Mouse (Mus musculus): ENCODE results near the gene Bend7. TPM values are rescaled to one million over a fixed set of nuclear protein-coding genes. Genes with fewer than 3 reads are reported as not detected.

The Bend7 gene
- polyA plus RNA-seq, 1 experiment: 3.8 TPM

DNA sequence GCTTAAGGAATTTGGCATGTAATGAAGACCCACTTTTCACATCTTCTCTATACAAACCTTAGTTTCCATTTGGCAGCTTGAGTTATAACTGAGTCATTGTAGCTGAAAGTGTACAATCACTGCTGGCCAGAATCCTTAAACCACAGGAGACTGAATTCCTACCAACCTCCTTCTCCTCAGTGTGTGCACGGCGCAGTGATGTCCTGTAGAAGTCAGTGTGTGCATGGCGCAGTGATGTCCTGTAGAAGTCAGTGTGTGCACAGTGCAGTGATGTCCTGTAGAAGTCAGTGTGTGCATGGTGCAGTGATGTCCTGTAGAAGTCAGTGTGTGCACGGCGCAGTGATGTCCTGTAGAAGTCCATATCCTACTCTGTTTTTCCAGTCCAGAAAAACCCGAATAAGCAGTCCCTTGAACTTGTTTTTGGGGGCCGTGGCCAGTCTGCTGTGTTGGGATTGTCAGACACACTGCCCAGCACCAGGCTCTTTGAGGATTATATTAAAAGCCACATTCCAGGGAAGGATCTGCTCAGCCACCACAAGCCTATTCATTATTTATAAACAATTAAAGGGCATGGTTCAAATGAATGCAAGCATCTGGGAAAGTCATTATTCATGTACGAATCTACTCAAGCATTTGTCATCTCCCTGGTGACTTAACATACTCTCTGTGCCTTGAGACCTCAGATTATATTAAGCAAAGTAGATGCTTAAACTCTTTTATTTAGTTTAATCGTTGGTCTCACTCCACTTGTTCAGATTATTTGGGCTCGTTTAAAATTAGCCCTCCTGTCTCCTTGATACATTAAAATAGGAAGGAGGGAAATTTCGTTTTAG lies 65.4 kb downstream of the Bend7 start:
- no peak overlapping the region for H3K27ac ChIP-seq (ENCODE audit: insufficient read depth, low read length)
- 76% methylated on average over 11 of the region's 11 CpGs for WGBS
- no peaks in the 10 kb centered on the region for H3K27me3 ChIP-seq (ENCODE audit: control insufficient read depth, insufficient read depth, low read length)
- no peaks in the 10 kb centered on the region for H3K4me1 ChIP-seq (ENCODE audit: control insufficient read depth, insufficient read depth, low read length)
- no peak for DNase-seq
- H3K4me3 ChIP-seq (replicated peaks; ENCODE audit: insufficient read depth, low read depth, low read length): no peak overlapping the region
- TF ChIP-seq CTCF (IDR thresholded peaks at IDR 0.05; ENCODE audit: borderline replicate concordance, insufficient read depth, low read depth, low read length) (no peak), POLR2A (IDR thresholded peaks at IDR 0.05; ENCODE audit: borderline replicate concordance, insufficient read depth, low read length) (no peak)

DNA sequence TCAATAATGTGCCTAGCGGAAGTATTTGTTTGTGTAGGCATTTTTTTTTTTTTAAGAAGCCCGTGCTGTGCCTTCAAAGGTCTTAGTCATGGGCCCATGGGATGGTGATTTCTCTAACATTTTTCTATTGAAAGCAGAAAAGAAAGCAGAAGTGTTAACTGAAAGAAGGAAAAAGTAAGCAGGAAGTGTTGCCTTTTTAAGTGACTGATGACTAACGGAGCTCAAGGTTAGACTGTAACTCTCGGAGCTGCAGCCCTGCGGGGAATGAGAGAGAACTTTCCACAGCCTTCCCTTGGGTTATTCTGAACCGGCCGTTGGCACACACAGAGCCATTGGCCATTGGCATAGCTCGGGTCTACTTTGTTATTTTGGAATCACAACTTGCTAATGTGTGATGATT lies 66.4 kb downstream of the Bend7 start:
- Histone ChIP-seq H3K4me3 (replicated peaks; ENCODE audit: insufficient read depth, low read depth, low read length) (no peak overlapping the region), H3K4me1 (ENCODE audit: control insufficient read depth, insufficient read depth, low read length) (no peaks in the 10 kb centered on the region), H3K27me3 (ENCODE audit: control insufficient read depth, insufficient read depth, low read length) (no peaks in the 10 kb centered on the region), H3K27ac (ENCODE audit: insufficient read depth, low read length) (no peak overlapping the region)
- WGBS: 85% methylated on average over 8 of the region's 8 CpGs
- TF ChIP-seq CTCF (IDR thresholded peaks at IDR 0.05; ENCODE audit: borderline replicate concordance, insufficient read depth, low read depth, low read length) (no peak), POLR2A (IDR thresholded peaks at IDR 0.05; ENCODE audit: borderline replicate concordance, insufficient read depth, low read length) (no peak)
- DNase-seq: no peak

DNA sequence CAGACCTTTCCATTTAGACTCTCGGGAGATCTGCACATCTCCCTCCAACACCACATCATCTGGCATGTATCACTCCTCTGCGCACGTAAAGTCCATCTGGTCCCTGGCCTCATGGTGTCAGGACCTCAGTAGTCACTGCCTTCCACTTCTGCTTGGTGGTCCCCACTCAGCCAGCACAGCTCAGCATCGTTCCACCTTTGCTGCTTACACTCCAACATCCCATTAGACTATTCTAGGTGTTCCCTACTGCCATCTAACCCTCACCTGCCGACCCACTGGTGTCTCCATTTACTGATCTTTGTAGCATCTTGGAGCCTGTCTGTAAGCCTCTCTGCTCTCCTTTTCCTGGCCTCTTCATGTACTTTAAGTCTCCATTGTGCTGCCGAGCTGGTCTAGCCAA lies 67.4 kb downstream of the Bend7 start:
- 84% methylated on average over 6 of the region's 6 CpGs for WGBS
- Histone ChIP-seq H3K27me3 (ENCODE audit: control insufficient read depth, insufficient read depth, low read length) (no peaks in the 10 kb centered on the region), H3K4me3 (replicated peaks; ENCODE audit: insufficient read depth, low read depth, low read length) (no peak overlapping the region), H3K4me1 (ENCODE audit: control insufficient read depth, insufficient read depth, low read length) (no peaks in the 10 kb centered on the region), H3K27ac (ENCODE audit: insufficient read depth, low read length) (no peak overlapping the region)
- no peak for DNase-seq
- TF ChIP-seq POLR2A (IDR thresholded peaks at IDR 0.05; ENCODE audit: borderline replicate concordance, insufficient read depth, low read length) (no peak), CTCF (IDR thresholded peaks at IDR 0.05; ENCODE audit: borderline replicate concordance, insufficient read depth, low read depth, low read length) (no peak)

DNA sequence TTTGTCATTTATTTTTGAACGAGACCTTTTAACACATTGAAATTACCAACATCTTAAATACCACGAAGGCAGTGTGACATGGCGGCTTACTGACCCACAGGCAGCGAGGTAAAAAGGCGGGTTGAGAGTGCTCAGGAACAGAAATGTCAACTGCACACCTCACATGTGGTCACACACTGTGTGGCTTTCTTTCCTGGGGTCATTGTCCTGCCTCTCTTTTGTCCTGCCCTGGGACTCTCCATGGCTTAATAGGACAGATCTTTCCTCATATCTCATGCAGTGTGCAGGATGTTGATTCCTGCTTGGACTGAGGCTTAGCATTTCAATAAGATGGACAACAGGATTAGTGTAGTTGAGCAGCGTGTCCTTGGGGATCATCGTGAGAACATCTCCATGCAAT lies 69.6 kb downstream of the Bend7 start:
- no peaks in the 10 kb centered on the region for H3K4me1 ChIP-seq (ENCODE audit: control insufficient read depth, insufficient read depth, low read length)
- no peak overlapping the region for H3K27ac ChIP-seq (ENCODE audit: insufficient read depth, low read length)
- H3K27me3 ChIP-seq (ENCODE audit: control insufficient read depth, insufficient read depth, low read length): no peaks in the 10 kb centered on the region
- 73% methylated on average over 7 of the region's 7 CpGs for WGBS
- no peak for DNase-seq
- no peak for TF ChIP-seq POLR2A (IDR thresholded peaks at IDR 0.05; ENCODE audit: borderline replicate concordance, insufficient read depth, low read length)
- TF ChIP-seq CTCF (IDR thresholded peaks at IDR 0.05; ENCODE audit: borderline replicate concordance, insufficient read depth, low read depth, low read length): no peak
- H3K4me3 ChIP-seq (replicated peaks; ENCODE audit: insufficient read depth, low read depth, low read length): no peak overlapping the region

DNA sequence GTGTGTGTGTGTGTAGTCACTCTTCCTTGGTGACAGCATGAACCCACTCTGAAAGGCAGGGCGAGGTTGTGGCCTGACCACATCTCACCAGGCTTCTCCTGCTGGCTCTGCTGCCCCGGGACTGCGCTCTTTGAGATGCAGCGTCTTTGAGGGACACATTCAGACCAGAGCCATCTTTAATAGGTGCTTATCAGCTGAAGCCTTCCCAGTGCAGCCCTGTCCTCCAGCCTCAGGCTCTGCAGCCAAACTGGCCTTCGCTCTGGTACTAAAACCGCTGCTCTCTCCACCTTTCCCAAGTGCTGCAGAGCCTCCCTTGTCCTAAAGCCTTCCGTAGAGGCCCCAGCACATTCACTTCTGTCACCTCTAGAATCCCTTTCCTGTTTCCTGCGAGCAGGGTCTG lies 74.0 kb downstream of the Bend7 start:
- WGBS: 93% methylated on average over 8 of the region's 8 CpGs
- no peaks in the 10 kb centered on the region for H3K4me1 ChIP-seq (ENCODE audit: control insufficient read depth, insufficient read depth, low read length)
- no peak overlapping the region for H3K27ac ChIP-seq (ENCODE audit: insufficient read depth, low read length)
- TF ChIP-seq CTCF (IDR thresholded peaks at IDR 0.05; ENCODE audit: borderline replicate concordance, insufficient read depth, low read depth, low read length): no peak
- TF ChIP-seq POLR2A (IDR thresholded peaks at IDR 0.05; ENCODE audit: borderline replicate concordance, insufficient read depth, low read length): no peak
- H3K4me3 ChIP-seq (replicated peaks; ENCODE audit: insufficient read depth, low read depth, low read length): no peak overlapping the region
- no peaks in the 10 kb centered on the region for H3K27me3 ChIP-seq (ENCODE audit: control insufficient read depth, insufficient read depth, low read length)
- DNase-seq: no peak

DNA sequence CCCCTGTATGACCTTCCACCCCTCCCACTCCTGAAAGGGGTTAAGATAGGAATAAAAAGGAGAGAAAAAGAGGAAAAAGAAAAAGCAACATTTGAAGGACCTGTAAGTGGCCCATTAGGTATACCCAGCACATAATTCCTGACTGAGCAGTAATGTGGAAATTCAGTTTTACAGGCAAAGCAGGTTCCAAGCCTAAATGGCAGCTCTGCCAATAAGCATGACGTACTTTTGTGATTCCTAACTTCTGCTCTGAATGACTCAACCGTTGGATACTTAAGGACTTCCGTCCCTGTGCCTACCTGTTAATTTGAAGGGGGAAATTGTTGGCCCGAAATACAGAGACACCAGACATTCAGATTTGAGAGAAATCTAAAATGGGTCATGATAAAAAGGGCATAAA lies 74.9 kb downstream of the Bend7 start:
- Histone ChIP-seq H3K27ac (ENCODE audit: insufficient read depth, low read length) (no peak overlapping the region), H3K4me1 (ENCODE audit: control insufficient read depth, insufficient read depth, low read length) (no peaks in the 10 kb centered on the region), H3K4me3 (replicated peaks; ENCODE audit: insufficient read depth, low read depth, low read length) (no peak overlapping the region), H3K27me3 (ENCODE audit: control insufficient read depth, insufficient read depth, low read length) (no peaks in the 10 kb centered on the region)
- DNase-seq: no peak
- WGBS: 86% methylated on average over 4 of the region's 4 CpGs
- TF ChIP-seq POLR2A (IDR thresholded peaks at IDR 0.05; ENCODE audit: borderline replicate concordance, insufficient read depth, low read length): no peak
- no peak for TF ChIP-seq CTCF (IDR thresholded peaks at IDR 0.05; ENCODE audit: borderline replicate concordance, insufficient read depth, low read depth, low read length)

DNA sequence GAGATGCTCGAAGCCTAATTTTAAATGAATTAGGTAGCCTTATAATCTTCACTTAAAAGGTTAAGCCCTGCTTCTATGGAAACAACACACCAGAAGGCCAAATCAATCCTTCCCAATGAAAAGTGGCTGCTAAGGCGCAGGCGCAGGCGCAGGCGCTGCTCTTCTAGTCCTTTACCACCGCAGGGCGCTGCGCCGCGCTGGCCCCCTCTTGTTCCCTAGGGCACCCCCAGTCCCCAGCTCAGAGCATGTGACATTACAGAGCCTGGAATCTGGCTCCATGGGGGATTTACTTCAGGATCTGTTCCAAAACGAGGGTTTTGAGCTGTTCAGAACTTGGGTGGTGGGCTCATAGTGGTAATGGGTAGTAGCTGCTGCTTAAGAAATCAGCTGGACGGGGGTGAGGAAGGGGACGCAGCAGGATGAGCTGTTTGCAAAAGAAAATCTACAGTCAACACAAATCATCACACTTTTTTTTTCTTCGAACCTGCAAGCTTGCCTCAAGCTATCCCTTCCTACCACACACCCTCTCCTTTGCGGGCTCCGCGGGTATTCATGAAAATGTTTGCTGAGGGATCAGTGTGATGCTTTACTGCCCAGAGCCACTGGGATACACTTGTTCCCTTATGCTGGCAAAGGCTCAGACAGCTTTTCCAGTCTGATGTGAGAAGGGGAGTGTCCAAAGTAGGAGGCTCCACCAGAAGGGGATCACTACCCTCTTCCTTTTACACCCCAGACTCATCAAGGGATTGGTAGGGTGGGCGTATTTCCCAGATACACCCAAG lies 85.0 kb downstream of the Bend7 start:
- 61% methylated on average over 18 of the region's 18 CpGs for WGBS
- H3K27me3 ChIP-seq (ENCODE audit: control insufficient read depth, insufficient read depth, low read length): no peaks in the 10 kb centered on the region
- no peaks in the 10 kb centered on the region for H3K4me1 ChIP-seq (ENCODE audit: control insufficient read depth, insufficient read depth, low read length)
- no peak for DNase-seq
- TF ChIP-seq CTCF (IDR thresholded peaks at IDR 0.05; ENCODE audit: borderline replicate concordance, insufficient read depth, low read depth, low read length): no peak
- TF ChIP-seq POLR2A (IDR thresholded peaks at IDR 0.05; ENCODE audit: borderline replicate concordance, insufficient read depth, low read length): no peak
- no peak overlapping the region for H3K4me3 ChIP-seq (replicated peaks; ENCODE audit: insufficient read depth, low read depth, low read length)
- H3K27ac ChIP-seq (ENCODE audit: insufficient read depth, low read length): no peak overlapping the region

DNA sequence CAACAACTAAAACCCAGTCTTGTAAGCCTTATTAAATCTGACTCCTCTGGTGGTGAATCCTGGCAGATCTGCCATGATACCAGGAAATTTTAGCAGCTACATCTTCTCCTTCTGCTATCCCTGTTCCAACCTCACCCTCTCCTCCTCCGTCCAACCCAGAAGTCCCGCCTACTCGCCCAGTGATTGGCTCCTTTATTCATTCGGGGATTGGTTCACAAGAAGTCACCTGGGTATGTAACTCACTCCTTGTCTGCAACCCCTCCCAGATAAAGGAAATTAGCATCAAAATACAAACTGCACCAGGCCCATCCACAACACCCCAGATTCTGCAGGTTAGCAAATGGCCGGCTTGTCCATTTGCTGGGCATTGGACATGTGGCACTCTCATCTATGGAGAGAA lies 98.7 kb downstream of the Bend7 start:
- H3K4me3 ChIP-seq (replicated peaks; ENCODE audit: insufficient read depth, low read depth, low read length): no peak overlapping the region
- no peak overlapping the region for H3K27ac ChIP-seq (ENCODE audit: insufficient read depth, low read length)
- WGBS: 64% methylated on average over 5 of the region's 5 CpGs
- TF ChIP-seq POLR2A (IDR thresholded peaks at IDR 0.05; ENCODE audit: borderline replicate concordance, insufficient read depth, low read length): no peak
- no peak for TF ChIP-seq CTCF (IDR thresholded peaks at IDR 0.05; ENCODE audit: borderline replicate concordance, insufficient read depth, low read depth, low read length)
- no peaks in the 10 kb centered on the region for H3K4me1 ChIP-seq (ENCODE audit: control insufficient read depth, insufficient read depth, low read length)
- DNase-seq: no peak
- no peaks in the 10 kb centered on the region for H3K27me3 ChIP-seq (ENCODE audit: control insufficient read depth, insufficient read depth, low read length)
